Mouse (Mus musculus): ENCODE results near the gene Zfyve19. TPM values are rescaled to one million over a fixed set of nuclear protein-coding genes. Genes with fewer than 3 reads are reported as not detected.

The Zfyve19 gene
- polyA plus RNA-seq, 1 experiment from 2014 or later, result 67.2 TPM

GRCm38 (mm10) chr2:119190969-119191368, 17.4 kb upstream of the Zfyve19 start:
- 88% methylated on average over 5 of the region's 5 CpGs for WGBS
- H3K4me3 ChIP-seq (ENCODE audit: low read length), result no peak overlapping the region

GRCm38 (mm10) chr2:119194140-119194539, 14.3 kb upstream of the Zfyve19 start:
- 81% methylated on average over 5 of the region's 5 CpGs for WGBS
- Histone ChIP-seq H3K4me3 (ENCODE audit: low read length) (no peak overlapping the region), H3K9ac (replicated peaks; ENCODE audit: low read length) (no peak overlapping the region), H3K4me1 (ENCODE audit: insufficient read depth, low read length) (peaks cover 6% of the 10 kb centered on the region), H3K27me3 (ENCODE audit: insufficient read depth, low read length) (no peaks in the 10 kb centered on the region), H3K4me2 (replicated peaks; ENCODE audit: low read depth, low read length) (no peak overlapping the region), H3K36me3 (ENCODE audit: insufficient read depth, low read length) (no peaks in the 10 kb centered on the region), H3K27ac (ENCODE audit: low read length) (no peak overlapping the region), H3K9me3 (ENCODE audit: low read length) (no peaks in the 10 kb centered on the region)
- ATAC-seq (ENCODE audit: low FRiP score, low TSS enrichment), result no peak

More at GRCm38 (mm10) chr2:119190969-119191368, 17.4 kb upstream of the Zfyve19 start:
- Histone ChIP-seq H3K4me1 (ENCODE audit: insufficient read depth, low read length) (no peaks in the 10 kb centered on the region), H3K9me3 (ENCODE audit: low read length) (no peaks in the 10 kb centered on the region), H3K4me2 (replicated peaks; ENCODE audit: low read depth, low read length) (no peak overlapping the region), H3K27me3 (ENCODE audit: insufficient read depth, low read length) (no peaks in the 10 kb centered on the region), H3K9ac (replicated peaks; ENCODE audit: low read length) (no peak overlapping the region), H3K36me3 (ENCODE audit: insufficient read depth, low read length) (no peaks in the 10 kb centered on the region; the same call in 1 of the 2 replicates), H3K27ac (ENCODE audit: low read length) (no peak overlapping the region)
- no peak for ATAC-seq (ENCODE audit: low FRiP score, low TSS enrichment)

GRCm38 (mm10) chr2:119196316-119197108, 11.9 kb upstream of the Zfyve19 start:
- Histone ChIP-seq H3K9ac (replicated peaks; ENCODE audit: low read length) (no peak overlapping the region), H3K27ac (ENCODE audit: low read length) (peak overlapping the region; percentile 59), H3K9me3 (ENCODE audit: low read length) (no peaks in the 10 kb centered on the region), H3K36me3 (ENCODE audit: insufficient read depth, low read length) (no peaks in the 10 kb centered on the region), H3K4me1 (ENCODE audit: insufficient read depth, low read length) (peaks cover 6% of the 10 kb centered on the region), H3K4me3 (ENCODE audit: low read length) (no peak overlapping the region), H3K27me3 (ENCODE audit: insufficient read depth, low read length) (no peaks in the 10 kb centered on the region), H3K4me2 (replicated peaks; ENCODE audit: low read depth, low read length) (no peak overlapping the region)
- 0 out of 2 replicates have a peak, but pooled peaks have one; percentile 54 for ATAC-seq (ENCODE audit: low FRiP score, low TSS enrichment)
- WGBS, result 19% methylated on average over 4 of the region's 4 CpGs

GRCm38 (mm10) chr2:119197493-119197892, 10.9 kb upstream of the Zfyve19 start:
- H3K27me3 ChIP-seq (ENCODE audit: insufficient read depth, low read length), result no peaks in the 10 kb centered on the region
- no peak overlapping the region for H3K4me2 ChIP-seq (replicated peaks; ENCODE audit: low read depth, low read length)
- H3K9ac ChIP-seq (replicated peaks; ENCODE audit: low read length), result no peak overlapping the region
- no peak overlapping the region for H3K4me3 ChIP-seq (ENCODE audit: low read length)
- peaks cover 6% of the 10 kb centered on the region for H3K4me1 ChIP-seq (ENCODE audit: insufficient read depth, low read length)
- 92% methylated on average over 1 of the region's 1 CpGs for WGBS
- no peak for ATAC-seq (ENCODE audit: low FRiP score, low TSS enrichment)
- H3K27ac ChIP-seq (ENCODE audit: low read length), result no peak overlapping the region
- no peaks in the 10 kb centered on the region for H3K36me3 ChIP-seq (ENCODE audit: insufficient read depth, low read length)
- no peaks in the 10 kb centered on the region for H3K9me3 ChIP-seq (ENCODE audit: low read length)

GRCm38 (mm10) chr2:119198049-119198448, 10.4 kb upstream of the Zfyve19 start:
- no peak overlapping the region for H3K27ac ChIP-seq (ENCODE audit: low read length)
- no peak overlapping the region for H3K9ac ChIP-seq (replicated peaks; ENCODE audit: low read length)
- no peak for ATAC-seq (ENCODE audit: low FRiP score, low TSS enrichment)
- H3K9me3 ChIP-seq (ENCODE audit: low read length), result no peaks in the 10 kb centered on the region
- WGBS, result 33% methylated on average over 1 of the region's 1 CpGs
- H3K36me3 ChIP-seq (ENCODE audit: insufficient read depth, low read length), result no peaks in the 10 kb centered on the region
- no peak overlapping the region for H3K4me3 ChIP-seq (ENCODE audit: low read length)
- H3K4me1 ChIP-seq (ENCODE audit: insufficient read depth, low read length), result peaks cover 10% of the 10 kb centered on the region
- no peaks in the 10 kb centered on the region for H3K27me3 ChIP-seq (ENCODE audit: insufficient read depth, low read length)
- H3K4me2 ChIP-seq (replicated peaks; ENCODE audit: low read depth, low read length), result no peak overlapping the region

GRCm38 (mm10) chr2:119198934-119199333, 9.5 kb upstream of the Zfyve19 start:
- WGBS, result 80% methylated on average over 3 of the region's 3 CpGs
- no peaks in the 10 kb centered on the region for H3K9me3 ChIP-seq (ENCODE audit: low read length)
- no peak overlapping the region for H3K4me2 ChIP-seq (replicated peaks; ENCODE audit: low read depth, low read length)
- no peak overlapping the region for H3K27ac ChIP-seq (ENCODE audit: low read length)
- no peak overlapping the region for H3K4me3 ChIP-seq (ENCODE audit: low read length)
- no peak overlapping the region for H3K9ac ChIP-seq (replicated peaks; ENCODE audit: low read length)
- peaks cover 12% of the 10 kb centered on the region for H3K4me1 ChIP-seq (ENCODE audit: insufficient read depth, low read length)
- no peaks in the 10 kb centered on the region for H3K36me3 ChIP-seq (ENCODE audit: insufficient read depth, low read length)
- no peaks in the 10 kb centered on the region for H3K27me3 ChIP-seq (ENCODE audit: insufficient read depth, low read length)
- ATAC-seq (ENCODE audit: low FRiP score, low TSS enrichment), result no peak

- Histone ChIP-seq H3K4me2 (replicated peaks; ENCODE audit: low read depth, low read length) (no peak overlapping the region), H3K4me3 (ENCODE audit: low read length) (no peak overlapping the region), H3K27ac (ENCODE audit: low read length) (no peak overlapping the region), H3K9me3 (ENCODE audit: low read length) (no peaks in the 10 kb centered on the region), H3K9ac (replicated peaks; ENCODE audit: low read length) (no peak overlapping the region), H3K4me1 (ENCODE audit: insufficient read depth, low read length) (peaks cover 12% of the 10 kb centered on the region), H3K36me3 (ENCODE audit: insufficient read depth, low read length) (no peaks in the 10 kb centered on the region), H3K27me3 (ENCODE audit: insufficient read depth, low read length) (no peaks in the 10 kb centered on the region)
- WGBS, result 25% methylated on average over 5 of the region's 5 CpGs
- ATAC-seq (ENCODE audit: low FRiP score, low TSS enrichment), result 0 out of 2 replicates have a peak, but pooled peaks have one; percentile 41
These were observed 5.4 kb upstream of the Zfyve19 start for GRCm38 (mm10) chr2:119202914-119203453.

- Histone ChIP-seq H3K4me1 (ENCODE audit: insufficient read depth, low read length) (peaks cover 13% of the 10 kb centered on the region), H3K27me3 (ENCODE audit: insufficient read depth, low read length) (no peaks in the 10 kb centered on the region), H3K27ac (ENCODE audit: low read length) (no peak overlapping the region), H3K4me2 (replicated peaks; ENCODE audit: low read depth, low read length) (no peak overlapping the region), H3K9me3 (ENCODE audit: low read length) (no peaks in the 10 kb centered on the region), H3K9ac (replicated peaks; ENCODE audit: low read length) (no peak overlapping the region), H3K36me3 (ENCODE audit: insufficient read depth, low read length) (no peaks in the 10 kb centered on the region), H3K4me3 (ENCODE audit: low read length) (no peak overlapping the region)
- 41% methylated on average over 4 of the region's 4 CpGs for WGBS
- no peak for ATAC-seq (ENCODE audit: low FRiP score, low TSS enrichment)
These were observed 4.5 kb upstream of the Zfyve19 start for GRCm38 (mm10) chr2:119203871-119204460.

GRCm38 (mm10) chr2:119207961-119208343, 465 bp upstream of the Zfyve19 start:
- no peak for ATAC-seq (ENCODE audit: low FRiP score, low TSS enrichment)
- H3K27me3 ChIP-seq (ENCODE audit: insufficient read depth, low read length), result no peaks in the 10 kb centered on the region
- peak overlapping the region; percentile 74 for H3K9ac ChIP-seq (replicated peaks; ENCODE audit: low read length)
- peak overlapping the region; percentile 88 for H3K4me3 ChIP-seq (ENCODE audit: low read length)
- H3K4me2 ChIP-seq (replicated peaks; ENCODE audit: low read depth, low read length), result peak overlapping the region; percentile 77
- peaks cover 20% of the 10 kb centered on the region for H3K4me1 ChIP-seq (ENCODE audit: insufficient read depth, low read length)
- 16% methylated on average over 6 of the region's 6 CpGs for WGBS
- peaks cover 25% of the 10 kb centered on the region for H3K36me3 ChIP-seq (ENCODE audit: insufficient read depth, low read length)
- H3K27ac ChIP-seq (ENCODE audit: low read length), result peak overlapping the region; percentile 92
- H3K9me3 ChIP-seq (ENCODE audit: low read length), result no peaks in the 10 kb centered on the region

GRCm38 (mm10) chr2:119209176-119209507, 725 bp downstream of the Zfyve19 start:
- peaks cover 15% of the 10 kb centered on the region for H3K4me1 ChIP-seq (ENCODE audit: insufficient read depth, low read length)
- under 1% methylated on average over 13 of the region's 13 CpGs for WGBS
- peak overlapping the region; percentile 69 for H3K4me2 ChIP-seq (replicated peaks; ENCODE audit: low read depth, low read length)
- peak overlapping the region; percentile 89 for H3K9ac ChIP-seq (replicated peaks; ENCODE audit: low read length)
- H3K9me3 ChIP-seq (ENCODE audit: low read length), result no peaks in the 10 kb centered on the region
- H3K36me3 ChIP-seq (ENCODE audit: insufficient read depth, low read length), result peaks cover 31% of the 10 kb centered on the region
- no peak for ATAC-seq (ENCODE audit: low FRiP score, low TSS enrichment)
- H3K27ac ChIP-seq (ENCODE audit: low read length), result peak overlapping the region; percentile 82
- no peaks in the 10 kb centered on the region for H3K27me3 ChIP-seq (ENCODE audit: insufficient read depth, low read length)
- H3K4me3 ChIP-seq (ENCODE audit: low read length), result peak overlapping the region; percentile 88
